ENCODE assay signal across 8 mouse cellular contexts in the genomic region with DNA sequence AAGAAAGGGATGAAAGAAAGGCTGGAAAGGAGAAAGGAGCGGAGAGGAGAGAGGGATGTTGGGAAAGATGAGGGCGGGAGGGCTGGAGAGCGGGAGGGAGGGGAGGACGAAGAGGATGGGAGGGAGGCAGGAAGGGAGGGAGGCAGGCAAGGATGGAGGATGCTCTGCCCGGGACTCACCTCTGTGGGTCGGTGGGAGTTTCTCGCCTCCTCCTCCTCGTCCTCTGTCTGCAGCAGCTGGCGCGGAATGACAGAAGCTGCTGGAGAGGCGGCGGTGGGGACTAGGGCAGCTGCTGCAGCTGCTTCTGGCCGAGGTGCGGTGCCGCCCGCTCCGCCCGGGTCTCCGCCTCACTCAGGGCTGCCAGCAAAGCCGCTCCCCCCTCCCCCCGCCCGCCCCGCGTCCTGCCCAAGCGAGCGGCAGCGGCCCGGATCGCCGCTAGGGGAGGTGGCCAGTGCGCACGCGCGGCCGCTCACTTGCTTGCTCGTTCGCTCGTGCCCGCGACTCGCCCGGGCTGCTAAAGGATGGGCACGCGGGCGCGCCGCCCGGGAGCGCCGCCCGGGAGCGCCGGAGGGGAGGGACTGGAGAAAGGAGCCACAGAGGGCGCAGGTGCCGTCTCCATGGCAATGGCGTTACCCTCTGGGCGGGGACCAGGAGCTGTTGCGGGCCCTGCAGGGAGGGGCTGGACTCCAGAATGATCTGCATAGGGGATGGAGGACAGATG. TPM values are rescaled to one million over a fixed set of nuclear protein-coding genes. Genes with fewer than 3 reads are reported as not detected.
DNase-seq lines count a peak whose midpoint lies in the region; ATAC-seq lines count a peak whose summit lies in the region.

A gene (minus strand): TSS at position 459 of the 721 bp plus-strand sequence.

- peaks cover 42% of the 10 kb centered on the region for H3K4me1 ChIP-seq in hindbrain, embryonic 13.5 days (replicated peaks)
- no peaks in the 10 kb centered on the region for H3K4me1 ChIP-seq in lung, embryonic 16.5 days (replicated peaks; ENCODE audit: control insufficient read depth, insufficient read depth, low read length)

- no peaks in the 10 kb centered on the region for H3K27me3 ChIP-seq in hindbrain, embryonic 13.5 days
- H3K27me3 ChIP-seq in lung, embryonic 16.5 days (ENCODE audit: control insufficient read depth, insufficient read depth, low read depth, low read length) = no peaks in the 10 kb centered on the region; the same call in 1 of the 2 replicates

- under 1% methylated on average over 44 of the region's 58 CpGs for WGBS in hindbrain, embryonic 13.5 days
- WGBS in lung, embryonic 16.5 days = under 1% methylated on average over 34 of the region's 58 CpGs

- H3K36me3 ChIP-seq in hindbrain, embryonic 13.5 days = no peaks in the 10 kb centered on the region
- no peaks in the 10 kb centered on the region for H3K36me3 ChIP-seq in lung, embryonic 16.5 days (ENCODE audit: control insufficient read depth, insufficient read depth, low read length)

- peak within 1 kb of the TSS; percentile 65 for H3K4me3 ChIP-seq in hindbrain, embryonic 13.5 days
- H3K4me3 ChIP-seq in lung, embryonic 16.5 days (ENCODE audit: low read length) = peak within 1 kb of the TSS; percentile 50

- ATAC-seq in hindbrain, embryonic 13.5 days (ENCODE audit: low FRiP score) = peak; percentile 97
- peak; percentile 92 for ATAC-seq in lung, embryonic 16.5 days (ENCODE audit: low read depth)

- no peaks in the 10 kb centered on the region for H3K9me3 ChIP-seq in hindbrain, embryonic 13.5 days
- H3K9me3 ChIP-seq in lung, embryonic 16.5 days (ENCODE audit: control insufficient read depth, low read length) = no peaks in the 10 kb centered on the region

- peak within 1 kb of the TSS; percentile 81 for H3K9ac ChIP-seq in hindbrain, embryonic 13.5 days
- H3K9ac ChIP-seq in lung, embryonic 16.5 days (ENCODE audit: low read length) = no peak within 1 kb of the TSS

- H3K27ac ChIP-seq in hindbrain, embryonic 13.5 days = peak within 1 kb of the TSS; percentile 98
- no peak within 1 kb of the TSS for H3K27ac ChIP-seq in lung, embryonic 16.5 days (ENCODE audit: low read length)

- DNase-seq in WW6 (ENCODE audit: low read depth, low spot score) = peak; percentile 83
- peak; percentile 99 for DNase-seq in cerebellum, postnatal 10 days
- DNase-seq in frontal cortex, postnatal 10 days (ENCODE audit: low spot score in 2 of 2) = peak; percentile 93 to 96
- DNase-seq in layer of hippocampus, postnatal 10 days (ENCODE audit: low spot score in 2 of 2) = peak; percentile 95 to 96
- peak; percentile 98 for DNase-seq in retina, postnatal 1 day
- DNase-seq in urinary bladder, postnatal 4 days (ENCODE audit: low spot score in 2 of 2) = peak; percentile 67 to 71

- H3K4me2 ChIP-seq in hindbrain, embryonic 13.5 days = peak within 1 kb of the TSS; percentile 66
- peak within 1 kb of the TSS; percentile 84 for H3K4me2 ChIP-seq in lung, embryonic 16.5 days (ENCODE audit: low read depth, low read length)

RNA-seq across cellular contexts. Expression of the gene that starts here (rescaled TPM):
- 136 TPM in 2 replicates for polyA plus RNA-seq in hindbrain, embryonic 13.5 days (2015; fragmentation: Nextera tagmentation; extraction: Ambion mirVana)
- total RNA-seq in layer of hippocampus, postnatal 10 days (2021) = 100 to 1,000 TPM; 149 to 158 TPM
- 0.83 and 1.0 TPM in 2 replicates for polyA plus RNA-seq in lung, embryonic 16.5 days (2015; fragmentation: Nextera tagmentation; extraction: Ambion mirVana)

Comparison
In these comparisons a context has a peak if more than half of its experiments do, and no peak if none do; other contexts are left out.
1. RNA of the gene that starts here (polyA plus RNA-seq): 136 TPM in hindbrain, embryonic 13.5 days; 0.83 to 1.0 TPM in lung, embryonic 16.5 days; every median in the first group is over 10 times any median in the second.
2. Peak in every context shown above with its lines, with median percentiles within 50 percentile points of each other: DNase-seq.